Mouse (Mus musculus) stomach, embryonic 16.5 days (tissue): ENCODE measurements around the gene Flt3l. TPM values are rescaled to one million over a fixed set of nuclear protein-coding genes. Genes with fewer than 3 reads are reported as not detected.
"Not testable (repeated sequence)": the region's sequence is repeated elsewhere in the genome, so short reads cannot be mapped to it uniquely, and the experiment has no call there.

ENCODE experiments used
- ATAC-seq: fragments of 200-750 bp; cut with Nextera tagmentation; 2 replicates; pipeline ENCODE4 v1.8.0; 2017; ENCODE audit warnings: moderate number of reproducible peaks, moderate TSS enrichment; ENCODE audit not compliant: insufficient read depth, low FRiP score
- H3K27ac ChIP-seq: fragments of 300-500 bp; sonication (generic); 2 replicates; pipeline ENCODE4 v1.5.1; 2014; ENCODE audit warnings: low read length
- H3K27me3 ChIP-seq: fragments of 300-500 bp; sonication (generic); 2 replicates; pipeline ENCODE4 v1.6.1; 2014; ENCODE audit warnings: low read length, control low read depth, mixed read lengths; ENCODE audit not compliant: control insufficient read depth, insufficient read depth
- H3K36me3 ChIP-seq: fragments of 300-500 bp; sonication (generic); 2 replicates; pipeline ENCODE4 v1.6.1; 2014; ENCODE audit warnings: low read length; ENCODE audit not compliant: control insufficient read depth, insufficient read depth
- H3K4me1 ChIP-seq: fragments of 300-500 bp; sonication (generic); 2 replicates; pipeline ENCODE4 v1.6.1; 2014; ENCODE audit warnings: low read length, control low read depth, mixed read lengths; ENCODE audit not compliant: control insufficient read depth, insufficient read depth
- H3K4me2 ChIP-seq: fragments of 300-500 bp; sonication (generic); 2 replicates; pipeline ENCODE4 v1.6.1; 2014; ENCODE audit warnings: low read depth, low read length, mixed read lengths
- H3K4me3 ChIP-seq: fragments of 300-500 bp; sonication (generic); replicated peaks from 2 replicates; pipeline ENCODE4 v1.5.1; 2014; ENCODE audit warnings: mild to moderate bottlenecking, low read length
- H3K9ac ChIP-seq: fragments of 300-500 bp; sonication (generic); 2 replicates; pipeline ENCODE4 v1.6.1; 2014; ENCODE audit warnings: low read length
- H3K9me3 ChIP-seq: fragments of 300-500 bp; sonication (generic); replicated peaks from 2 replicates; pipeline ENCODE4 v1.6.1; 2016; ENCODE audit warnings: low read length, control low read depth; ENCODE audit not compliant: control insufficient read depth
- WGBS: fragments of 180-500 bp; shearing (Covaris S2); extraction: QIAGEN DNeasy Blood & Tissue Kit; methylation state at CpG from one replicate; pipeline ENCODE4 v1.1.7; 2014; 5-methylcytosine and 5-hydroxymethylcytosine counted together
- polyA plus RNA-seq: library from polyadenylated mRNA; unstranded; fragments of >200 nt; fragmentation: Nextera tagmentation; extraction: Ambion mirVana; gene quantifications from 2 replicates; pipeline ENCODE4 v1.2.1, GENCODE M21; 2015

Gene Flt3l
- polyA plus RNA-seq, 1 experiment from 2014 or later: 2.8 TPM

DNA sequence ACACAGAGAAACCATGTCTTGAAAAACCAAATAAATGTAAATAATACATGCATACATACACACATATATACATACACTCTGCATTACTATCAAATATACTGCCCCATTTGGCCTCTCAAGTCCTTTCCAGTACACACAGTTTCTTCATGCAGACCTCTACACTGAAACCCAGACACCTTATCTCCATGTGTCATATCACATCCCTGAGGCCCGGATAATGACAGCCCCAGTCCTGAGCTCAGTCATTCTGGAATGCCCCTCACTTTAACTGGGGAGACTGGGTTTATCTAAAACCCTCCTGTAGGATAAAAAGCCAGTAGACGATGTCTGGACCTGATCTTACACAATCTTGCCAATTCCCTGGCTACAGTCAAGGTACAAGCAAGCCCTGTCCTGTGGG lies 22.8 kb downstream of the Flt3l start:
- H3K4me1 ChIP-seq: 0 out of 2 replicates have a peak, but pooled peaks cover 4% of the 10 kb centered on the region
- WGBS: 63% methylated on average over 2 of the region's 2 CpGs
- H3K27ac ChIP-seq: no peak overlapping the region
- H3K9ac ChIP-seq: no peak overlapping the region
- no peaks in the 10 kb centered on the region for H3K27me3 ChIP-seq
- no peak overlapping the region for H3K4me2 ChIP-seq
- H3K9me3 ChIP-seq: no peaks in the 10 kb centered on the region
- ATAC-seq: no peak
- no peaks in the 10 kb centered on the region for H3K36me3 ChIP-seq
- H3K4me3 ChIP-seq: no peak overlapping the region

DNA sequence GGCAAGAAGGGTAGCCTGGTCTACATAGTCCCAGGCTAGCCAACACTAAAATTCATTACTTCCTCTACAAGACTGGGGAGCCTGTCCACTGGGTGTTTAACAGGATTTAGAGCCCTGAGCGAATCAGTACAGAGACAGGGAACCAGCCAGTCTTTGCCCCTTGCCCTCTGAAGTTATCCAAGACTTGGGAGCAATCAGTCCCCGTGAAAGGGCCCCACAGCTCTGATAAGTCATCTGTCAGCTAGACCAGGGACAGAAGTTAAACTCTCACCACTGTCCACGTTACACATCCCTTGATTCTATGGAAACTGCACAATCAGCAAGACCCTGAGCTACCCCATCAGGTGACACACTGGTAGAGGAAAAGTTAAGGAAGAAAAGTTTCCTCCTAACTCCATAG lies 23.7 kb downstream of the Flt3l start:
- Histone ChIP-seq H3K27me3 (no peaks in the 10 kb centered on the region), H3K36me3 (no peaks in the 10 kb centered on the region), H3K4me3 (no peak overlapping the region), H3K4me1 (0 out of 2 replicates have a peak, but pooled peaks cover 4% of the 10 kb centered on the region), H3K9ac (no peak overlapping the region), H3K9me3 (no peaks in the 10 kb centered on the region), H3K27ac (no peak overlapping the region), H3K4me2 (no peak overlapping the region)
- 45% methylated on average over 3 of the region's 3 CpGs for WGBS
- ATAC-seq: no peak

DNA sequence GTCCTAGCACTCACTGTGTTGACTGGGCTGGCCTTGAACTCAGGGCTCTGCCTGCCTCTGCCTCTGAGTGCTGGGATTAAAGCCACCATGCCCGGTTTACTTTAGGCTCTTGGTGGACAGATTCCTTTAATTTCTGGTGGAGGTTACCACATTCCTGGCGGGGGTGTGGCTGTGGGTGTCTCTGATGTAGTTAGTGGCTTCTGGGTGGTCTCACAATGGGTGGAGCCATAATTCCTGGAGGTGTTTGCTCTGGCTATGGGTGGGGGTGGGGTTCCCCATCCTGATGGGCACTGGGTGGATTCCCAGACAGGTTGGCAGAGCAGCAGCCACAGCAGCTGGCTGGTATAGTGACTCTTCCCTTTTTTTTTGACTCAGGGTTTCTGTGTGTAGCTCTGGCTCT lies 24.3 kb downstream of the Flt3l start:
- 0 out of 2 replicates have a peak, but pooled peaks cover under 1% of the 10 kb centered on the region for H3K4me1 ChIP-seq
- H3K27me3 ChIP-seq: no peaks in the 10 kb centered on the region
- no peak overlapping the region for H3K27ac ChIP-seq
- H3K36me3 ChIP-seq: no peaks in the 10 kb centered on the region
- H3K4me2 ChIP-seq: no peak overlapping the region
- no peak overlapping the region for H3K9ac ChIP-seq
- no peaks in the 10 kb centered on the region for H3K9me3 ChIP-seq
- 47% methylated on average over 2 of the region's 2 CpGs for WGBS
- no peak overlapping the region for H3K4me3 ChIP-seq
- ATAC-seq: no peak

DNA sequence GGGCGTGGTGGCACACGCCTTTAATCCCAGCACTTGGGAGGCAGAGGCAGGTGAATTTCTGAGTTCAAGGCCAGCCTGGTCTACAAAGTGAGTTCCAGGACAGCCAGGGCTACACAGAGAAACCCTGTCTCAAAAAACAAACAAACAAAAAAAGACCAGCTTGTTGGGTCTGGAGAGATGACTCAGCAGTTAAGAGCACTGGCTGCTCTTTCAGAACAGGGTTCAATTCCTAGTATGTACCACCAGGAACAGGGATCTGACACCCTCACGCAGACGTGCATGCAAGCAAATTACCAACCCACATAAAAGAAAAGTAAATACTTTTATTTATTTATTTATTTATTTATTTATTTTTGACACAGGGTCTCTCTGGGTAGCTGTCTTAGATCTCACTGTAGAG lies 26.1 kb downstream of the Flt3l start:
- H3K9me3 ChIP-seq, H3K36me3 ChIP-seq, H3K4me3 ChIP-seq, H3K4me2 ChIP-seq, H3K27me3 ChIP-seq, H3K9ac ChIP-seq, H3K27ac ChIP-seq, ATAC-seq, H3K4me1 ChIP-seq: not testable (repeated sequence)
- WGBS: 80% methylated on average over 4 of the region's 4 CpGs

DNA sequence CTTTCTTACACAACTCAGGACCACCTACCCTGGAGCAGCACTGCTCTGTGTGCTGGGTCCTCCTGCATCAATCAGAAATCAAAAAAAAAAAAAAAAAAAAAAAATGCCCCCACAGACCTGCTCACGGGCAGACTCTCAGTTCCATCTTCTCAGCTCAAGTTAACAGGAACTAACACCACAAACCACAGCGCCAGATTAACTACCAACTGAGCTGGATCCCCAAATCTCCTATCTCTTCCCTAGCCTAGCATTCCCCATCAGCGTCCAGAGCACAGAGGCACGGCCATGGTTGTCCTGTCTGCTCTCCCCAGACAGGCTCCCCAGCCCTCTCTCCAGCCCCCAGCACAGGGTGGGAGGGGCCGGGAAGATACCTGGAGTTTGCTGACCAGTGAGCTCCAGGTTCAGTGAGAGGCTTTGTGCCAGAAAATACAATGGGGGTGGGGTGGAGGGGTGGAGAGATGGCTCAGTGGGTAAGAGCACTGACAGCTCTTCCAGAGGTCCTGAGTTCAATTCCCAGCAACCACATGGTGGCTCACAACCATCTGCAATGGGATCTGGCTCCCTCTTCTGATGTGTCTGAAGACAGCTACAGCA lies 29.1 kb downstream of the Flt3l start:
- Histone ChIP-seq H3K36me3 (no peaks in the 10 kb centered on the region), H3K27ac (no peak overlapping the region), H3K9me3 (no peaks in the 10 kb centered on the region), H3K4me1 (peaks cover 9% of the 10 kb centered on the region; the same call in 1 of the 2 replicates), H3K9ac (no peak overlapping the region), H3K27me3 (no peaks in the 10 kb centered on the region), H3K4me3 (no peak overlapping the region), H3K4me2 (no peak overlapping the region)
- WGBS: 55% methylated on average over 5 of the region's 5 CpGs
- ATAC-seq: no peak

DNA sequence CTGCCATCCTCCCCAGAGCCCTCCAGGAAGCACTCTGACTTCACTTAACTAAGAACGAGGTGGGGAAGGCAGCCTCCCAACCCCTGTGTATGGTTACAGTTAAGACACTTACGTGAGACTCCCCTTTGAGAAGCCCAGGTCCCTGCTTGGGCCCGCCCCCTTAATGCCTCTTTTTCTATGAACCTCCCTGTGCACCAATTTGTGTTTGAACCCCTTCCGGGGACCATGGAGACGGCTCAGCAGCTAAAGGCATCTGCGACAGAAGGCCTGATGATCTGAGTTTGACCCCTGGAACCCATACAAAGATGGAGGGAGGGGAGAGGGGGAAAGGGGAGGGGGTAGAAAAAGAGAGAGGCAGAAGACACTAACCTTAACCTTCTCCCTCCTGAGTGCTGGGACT lies 29.8 kb downstream of the Flt3l start:
- no peak for ATAC-seq
- no peak overlapping the region for H3K9ac ChIP-seq
- no peak overlapping the region for H3K4me3 ChIP-seq
- H3K36me3 ChIP-seq: no peaks in the 10 kb centered on the region
- peaks cover 15% of the 10 kb centered on the region; the same call in 1 of the 2 replicates for H3K4me1 ChIP-seq
- no peaks in the 10 kb centered on the region for H3K9me3 ChIP-seq
- H3K27me3 ChIP-seq: no peaks in the 10 kb centered on the region
- WGBS: 57% methylated on average over 6 of the region's 6 CpGs
- H3K4me2 ChIP-seq: no peak overlapping the region
- H3K27ac ChIP-seq: no peak overlapping the region

DNA sequence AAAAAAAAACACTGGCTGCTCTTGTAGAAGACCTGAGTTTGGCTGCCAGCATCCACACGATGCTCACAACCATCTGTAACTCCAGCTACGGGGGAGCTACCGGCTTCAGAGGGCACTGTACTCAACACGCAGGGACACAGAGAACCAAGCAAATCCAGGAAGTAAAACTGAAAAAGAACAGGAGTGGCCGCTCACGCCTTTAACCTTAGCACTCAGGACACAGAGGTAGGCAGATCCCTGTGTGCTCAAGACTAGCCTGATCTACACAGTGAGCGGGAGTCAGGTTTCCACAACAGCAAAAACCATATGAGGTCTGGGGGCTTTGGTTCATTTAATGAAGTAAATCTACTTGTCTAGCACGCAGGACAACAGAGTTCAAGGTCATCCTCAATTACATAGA lies 30.7 kb downstream of the Flt3l start:
- H3K4me1 ChIP-seq: peaks cover 16% of the 10 kb centered on the region; the same call in 1 of the 2 replicates
- 72% methylated on average over 8 of the region's 8 CpGs for WGBS
- no peak overlapping the region for H3K9ac ChIP-seq
- no peak overlapping the region for H3K4me2 ChIP-seq
- H3K27me3 ChIP-seq: no peaks in the 10 kb centered on the region
- no peaks in the 10 kb centered on the region for H3K9me3 ChIP-seq
- no peak for ATAC-seq
- H3K36me3 ChIP-seq: no peaks in the 10 kb centered on the region
- H3K4me3 ChIP-seq: no peak overlapping the region
- no peak overlapping the region for H3K27ac ChIP-seq

DNA sequence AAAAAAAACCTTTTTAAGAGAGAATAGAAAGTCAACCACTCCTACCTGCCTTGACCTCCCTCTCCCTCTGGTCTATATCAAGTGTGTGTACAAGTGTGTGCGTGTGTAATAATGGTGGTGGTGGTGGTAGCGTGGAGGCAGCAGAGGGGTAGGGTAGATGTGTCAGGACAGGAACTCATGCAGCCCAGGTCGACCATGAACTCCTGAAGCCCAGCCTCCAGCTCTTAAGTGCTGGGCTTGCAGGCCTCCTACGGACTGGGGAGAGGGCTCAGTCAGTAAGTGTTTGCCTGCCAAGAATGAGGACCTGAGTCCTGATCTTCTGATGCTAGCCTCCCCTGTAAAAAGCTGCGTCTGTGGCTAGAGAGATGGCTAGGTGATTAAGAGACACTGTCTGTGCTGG lies 31.3 kb downstream of the Flt3l start:
- H3K27ac ChIP-seq: no peak overlapping the region
- peaks cover 16% of the 10 kb centered on the region; the same call in 1 of the 2 replicates for H3K4me1 ChIP-seq
- no peak overlapping the region for H3K9ac ChIP-seq
- no peak for ATAC-seq
- no peak overlapping the region for H3K4me3 ChIP-seq
- no peaks in the 10 kb centered on the region for H3K36me3 ChIP-seq
- H3K27me3 ChIP-seq: no peaks in the 10 kb centered on the region
- WGBS: 78% methylated on average over 5 of the region's 5 CpGs
- H3K4me2 ChIP-seq: no peak overlapping the region
- H3K9me3 ChIP-seq: no peaks in the 10 kb centered on the region

DNA sequence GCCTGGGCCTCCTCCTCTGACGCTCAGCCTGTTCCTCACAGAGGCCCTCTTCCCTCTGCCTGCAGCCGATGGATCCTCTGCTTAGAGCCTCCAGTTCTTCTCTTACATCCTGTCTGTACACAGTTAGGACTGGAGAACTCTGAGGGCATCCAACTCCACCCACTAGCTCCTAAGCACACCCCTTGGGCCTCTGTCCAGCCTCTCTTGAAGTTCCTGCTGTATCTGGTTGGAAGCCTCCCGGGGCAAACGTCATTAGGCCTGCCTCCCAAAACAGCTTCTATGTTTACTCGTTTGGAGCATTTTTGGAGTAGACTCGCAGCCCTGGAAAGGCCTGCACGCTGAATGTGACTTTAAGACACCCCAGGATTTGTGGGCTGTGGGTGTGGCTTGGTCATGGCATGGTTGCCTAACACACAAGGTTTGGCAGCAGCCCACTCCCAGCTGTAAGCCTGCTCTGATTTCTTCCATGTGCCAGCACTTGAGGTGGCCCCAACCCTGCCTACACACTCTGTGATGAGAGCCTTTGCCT lies 32.5 kb downstream of the Flt3l start, which contains the start of gene Fcgrt:
Fcgrt (minus strand) TSS at position 200 of the 529 bp plus-strand sequence.
- ATAC-seq: peak; percentile 94
- Histone ChIP-seq H3K4me1 (peaks cover 16% of the 10 kb centered on the region; the same call in 1 of the 2 replicates), H3K4me2 (peak within 1 kb of the TSS; percentile 60), H3K4me3 (peak within 1 kb of the TSS; percentile 51), H3K36me3 (no peaks in the 10 kb centered on the region), H3K9ac (peak within 1 kb of the TSS; percentile 80), H3K27ac (peak within 1 kb of the TSS; percentile 93), H3K9me3 (no peaks in the 10 kb centered on the region), H3K27me3 (no peaks in the 10 kb centered on the region)
- WGBS: 16% methylated on average over 7 of the region's 7 CpGs
